Mouse (Mus musculus) embryonic facial prominence, embryonic 10.5 days (tissue): ENCODE measurements around the gene Obox3. TPM values are rescaled to one million over a fixed set of nuclear protein-coding genes. Genes with fewer than 3 reads are reported as not detected.
"Not testable (repeated sequence)": the region's sequence is repeated elsewhere in the genome, so short reads cannot be mapped to it uniquely, and the experiment has no call there.

Experiments used
- DNase-seq: peaks from one replicate; pipeline ENCODE4 v3.0.0-alpha.2; 2017; ENCODE audit warnings: low spot score
- H3K27ac ChIP-seq: fragments of 300-500 bp; sonication (generic); replicated peaks from 2 replicates; pipeline ENCODE4 v1.5.1; 2016; ENCODE audit warnings: mild to moderate bottlenecking
- H3K27me3 ChIP-seq: fragments of 300-500 bp; sonication (generic); replicated peaks from 2 replicates; pipeline ENCODE4 v1.6.1; 2016; ENCODE audit warnings: low read depth, mild to moderate bottlenecking; ENCODE audit not compliant: poor library complexity, severe bottlenecking
- H3K36me3 ChIP-seq: fragments of 300-500 bp; sonication (generic); replicated peaks from 2 replicates; pipeline ENCODE4 v1.6.1; 2016; ENCODE audit warnings: mild to moderate bottlenecking, moderate library complexity
- H3K4me1 ChIP-seq: fragments of 300-500 bp; sonication (generic); 2 replicates; pipeline ENCODE4 v1.6.1; 2016
- H3K4me3 ChIP-seq: fragments of 300-500 bp; sonication (generic); 2 replicates; pipeline ENCODE4 v1.5.1; 2016; ENCODE audit warnings: mild to moderate bottlenecking, moderate library complexity
- H3K9me3 ChIP-seq: fragments of 300-500 bp; sonication (generic); 2 replicates; pipeline ENCODE4 v1.6.1; 2016; ENCODE audit warnings: mild to moderate bottlenecking
- WGBS: fragments of 180-500 bp; shearing (Covaris S2); methylation state at CpG from one replicate; pipeline ENCODE4 v1.1.7; 2016; 5-methylcytosine and 5-hydroxymethylcytosine counted together
- polyA plus RNA-seq: library from polyadenylated mRNA; unstranded; fragments of >200 nt; fragmentation: Nextera tagmentation; extraction: Ambion mirVana; gene quantifications from 2 replicates; pipeline ENCODE4 v1.2.1, GENCODE M21; 2016

The Obox3 gene
- polyA plus RNA-seq, result not detected in 2 replicates

DNA sequence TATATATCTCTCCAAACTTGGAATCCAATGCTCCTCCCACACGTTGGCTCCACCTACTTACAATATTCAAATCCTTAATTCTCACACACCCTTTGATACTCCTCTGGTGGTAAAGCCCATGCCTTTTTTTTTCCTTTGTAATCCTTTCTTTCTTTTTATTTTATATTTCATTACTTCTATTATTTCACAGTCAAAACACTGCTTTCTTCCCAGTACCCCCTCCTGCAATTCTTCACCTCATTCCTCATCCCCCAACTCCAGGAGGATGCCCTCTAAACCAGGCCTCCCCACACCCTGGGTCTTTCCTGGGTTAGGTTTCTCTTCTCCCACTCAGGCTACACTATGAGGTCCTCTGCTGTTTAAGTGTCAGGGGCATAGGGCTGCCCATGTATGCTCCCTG, at the start of gene Obox3:
Gene Obox3, minus strand, starts transcription at position 101 of the 400 bp plus-strand sequence.
- not testable (repeated sequence) for H3K36me3 ChIP-seq, H3K4me1 ChIP-seq, H3K27ac ChIP-seq, H3K27me3 ChIP-seq, H3K9me3 ChIP-seq, DNase-seq, H3K4me3 ChIP-seq
- 34% methylated on average over 1 of the region's 1 CpGs for WGBS

GRCm38 (mm10) chr7:15509411-15509810, 130.3 kb downstream of the Obox3 start:
- not testable (repeated sequence) for H3K27ac ChIP-seq, H3K4me1 ChIP-seq, DNase-seq, H3K9me3 ChIP-seq, H3K36me3 ChIP-seq, H3K4me3 ChIP-seq, H3K27me3 ChIP-seq
- WGBS, result 82% methylated on average over 5 of the region's 5 CpGs

Other genes starting within 250 kb of the Obox3 start
- gene Obox5, start 110.2 kb upstream of the Obox3 start, polyA plus RNA-seq, result not detected in 2 replicates
- not detected in 2 replicates for gene Obox6, start 199.8 kb upstream of the Obox3 start, polyA plus RNA-seq
- 0.11 and 0.13 TPM in 2 replicates for gene Crx, start 240.1 kb upstream of the Obox3 start, polyA plus RNA-seq
- gene Crxos, start 242.7 kb upstream of the Obox3 start, polyA plus RNA-seq, result not detected in 2 replicates